Mouse (Mus musculus) embryonic facial prominence, embryonic 12.5 days (tissue): ENCODE results near the gene Nrk. TPM values are rescaled to one million over a fixed set of nuclear protein-coding genes. Genes with fewer than 3 reads are reported as not detected.

Experiments used
- ATAC-seq: fragments of 200-750 bp; cut with Nextera tagmentation; 2 replicates; pipeline ENCODE4 v1.8.0; 2017; ENCODE audit not compliant: insufficient number of reproducible peaks, insufficient read depth, low FRiP score, low TSS enrichment
- H3K27ac ChIP-seq: fragments of 300-500 bp; sonication (generic); 2 replicates; pipeline ENCODE4 v1.5.1; 2016; ENCODE audit warnings: mild to moderate bottlenecking
- H3K27me3 ChIP-seq: fragments of 300-500 bp; sonication (generic); 2 replicates; pipeline ENCODE4 v1.6.1; 2016; ENCODE audit warnings: mild to moderate bottlenecking, moderate library complexity
- H3K36me3 ChIP-seq: fragments of 300-500 bp; sonication (generic); 2 replicates; pipeline ENCODE4 v1.6.1; 2016; ENCODE audit warnings: mild to moderate bottlenecking
- H3K4me1 ChIP-seq: fragments of 300-500 bp; sonication (generic); 2 replicates; pipeline ENCODE4 v1.6.1; 2016
- H3K4me2 ChIP-seq: fragments of 300-500 bp; sonication (generic); replicated peaks from 2 replicates; pipeline ENCODE4 v1.6.1; 2016; ENCODE audit warnings: mild to moderate bottlenecking, moderate library complexity
- H3K4me3 ChIP-seq: fragments of 300-500 bp; sonication (generic); 2 replicates; pipeline ENCODE4 v1.5.1; 2016; ENCODE audit warnings: mild to moderate bottlenecking
- H3K9ac ChIP-seq: fragments of 300-500 bp; sonication (generic); 2 replicates; pipeline ENCODE4 v1.6.1; 2016; ENCODE audit warnings: mild to moderate bottlenecking, moderate library complexity
- H3K9me3 ChIP-seq: fragments of 300-500 bp; sonication (generic); 2 replicates; pipeline ENCODE4 v1.6.1; 2016; ENCODE audit warnings: mild to moderate bottlenecking, moderate library complexity
- WGBS: fragments of 180-500 bp; shearing (Covaris S2); methylation state at CpG from one replicate; pipeline ENCODE4 v1.1.7; 2016; 5-methylcytosine and 5-hydroxymethylcytosine counted together
- polyA plus RNA-seq: library from polyadenylated mRNA; unstranded; fragments of >200 nt; fragmentation: Nextera tagmentation; extraction: Ambion mirVana; gene quantifications from 2 replicates; pipeline ENCODE4 v1.2.1, GENCODE M21; 2016

The Nrk gene
- polyA plus RNA-seq = 28.8 and 36.3 TPM in 2 replicates

- Histone ChIP-seq H3K9ac (peak within 1 kb of the TSS; percentile 47), H3K4me3 (peak within 1 kb of the TSS; percentile 45), H3K9me3 (no peaks in the 10 kb centered on the region), H3K27me3 (peaks cover 15% of the 10 kb centered on the region), H3K36me3 (no peaks in the 10 kb centered on the region), H3K4me1 (no peaks in the 10 kb centered on the region), H3K27ac (no peak within 1 kb of the TSS; the same call in 1 of the 2 replicates), H3K4me2 (peak within 1 kb of the TSS; percentile 58)
- ATAC-seq = peak; percentile 93
- WGBS = 16% methylated on average over 27 of the region's 55 CpGs
These were observed at the start of gene Nrk for GRCm38 (mm10) chrX:138914041-138914776. Nrk (plus strand) TSS chrX:138914430.

GRCm38 (mm10) chrX:138913366-138913765, 864 bp upstream of the Nrk start:
- Histone ChIP-seq H3K4me1 (no peaks in the 10 kb centered on the region), H3K9me3 (no peaks in the 10 kb centered on the region), H3K27me3 (peaks cover 15% of the 10 kb centered on the region), H3K4me2 (peak overlapping the region; percentile 58), H3K27ac (no peak overlapping the region), H3K9ac (no peak overlapping the region; the same call in 1 of the 2 replicates), H3K36me3 (no peaks in the 10 kb centered on the region), H3K4me3 (peak overlapping the region; percentile 45)
- no peak for ATAC-seq
- 16% methylated on average over 8 of the region's 8 CpGs for WGBS

GRCm38 (mm10) chrX:138914777-138915114, 516 bp downstream of the Nrk start:
- H3K9ac ChIP-seq = peak overlapping the region; percentile 47
- 42% methylated on average over 12 of the region's 12 CpGs for WGBS
- H3K4me1 ChIP-seq = no peaks in the 10 kb centered on the region
- H3K9me3 ChIP-seq = no peaks in the 10 kb centered on the region
- H3K4me2 ChIP-seq = peak overlapping the region; percentile 58
- H3K27me3 ChIP-seq = peaks cover 15% of the 10 kb centered on the region
- H3K36me3 ChIP-seq = no peaks in the 10 kb centered on the region
- ATAC-seq = no peak
- H3K27ac ChIP-seq = no peak overlapping the region; the same call in 1 of the 2 replicates
- peak overlapping the region; percentile 45 for H3K4me3 ChIP-seq

GRCm38 (mm10) chrX:138919030-138919429, 4.8 kb downstream of the Nrk start:
- H3K27ac ChIP-seq = no peak overlapping the region
- peaks cover 6% of the 10 kb centered on the region for H3K27me3 ChIP-seq
- no peak overlapping the region for H3K4me2 ChIP-seq
- H3K9ac ChIP-seq = no peak overlapping the region
- H3K36me3 ChIP-seq = no peaks in the 10 kb centered on the region
- no peak for ATAC-seq
- 60% methylated on average over 7 of the region's 7 CpGs for WGBS
- no peaks in the 10 kb centered on the region for H3K4me1 ChIP-seq
- no peaks in the 10 kb centered on the region for H3K9me3 ChIP-seq
- H3K4me3 ChIP-seq = no peak overlapping the region

GRCm38 (mm10) chrX:138943905-138944304, 29.7 kb downstream of the Nrk start:
- Histone ChIP-seq H3K4me1 (no peaks in the 10 kb centered on the region), H3K4me2 (no peak overlapping the region), H3K9ac (no peak overlapping the region), H3K4me3 (no peak overlapping the region), H3K36me3 (no peaks in the 10 kb centered on the region), H3K27me3 (no peaks in the 10 kb centered on the region), H3K9me3 (no peaks in the 10 kb centered on the region), H3K27ac (no peak overlapping the region)
- ATAC-seq = no peak
- 67% methylated on average over 6 of the region's 6 CpGs for WGBS

GRCm38 (mm10) chrX:138960713-138961112, 46.5 kb downstream of the Nrk start:
- 42% methylated on average over 3 of the region's 3 CpGs for WGBS
- H3K36me3 ChIP-seq = no peaks in the 10 kb centered on the region
- H3K9me3 ChIP-seq = no peaks in the 10 kb centered on the region
- no peak overlapping the region for H3K4me2 ChIP-seq
- H3K27me3 ChIP-seq = no peaks in the 10 kb centered on the region
- H3K4me3 ChIP-seq = no peak overlapping the region
- no peaks in the 10 kb centered on the region for H3K4me1 ChIP-seq
- no peak overlapping the region for H3K27ac ChIP-seq
- ATAC-seq = no peak
- no peak overlapping the region for H3K9ac ChIP-seq

- Histone ChIP-seq H3K27me3 (no peaks in the 10 kb centered on the region), H3K9me3 (no peaks in the 10 kb centered on the region), H3K4me1 (no peaks in the 10 kb centered on the region), H3K4me2 (no peak overlapping the region), H3K36me3 (no peaks in the 10 kb centered on the region), H3K27ac (no peak overlapping the region), H3K9ac (no peak overlapping the region), H3K4me3 (no peak overlapping the region)
- WGBS = 69% methylated on average over 3 of the region's 3 CpGs
- ATAC-seq = no peak
These were observed 64.3 kb downstream of the Nrk start for GRCm38 (mm10) chrX:138978501-138978900.

- H3K27me3 ChIP-seq = no peaks in the 10 kb centered on the region
- H3K27ac ChIP-seq = no peak overlapping the region
- no peaks in the 10 kb centered on the region for H3K36me3 ChIP-seq
- no peak for ATAC-seq
- no peak overlapping the region for H3K9ac ChIP-seq
- H3K9me3 ChIP-seq = no peaks in the 10 kb centered on the region
- H3K4me2 ChIP-seq = no peak overlapping the region
- no peak overlapping the region for H3K4me3 ChIP-seq
- no peaks in the 10 kb centered on the region for H3K4me1 ChIP-seq
- WGBS = 82% methylated on average over 2 of the region's 2 CpGs
These were observed 65.0 kb downstream of the Nrk start for GRCm38 (mm10) chrX:138979249-138979648.

- Histone ChIP-seq H3K36me3 (no peaks in the 10 kb centered on the region), H3K27ac (no peak overlapping the region), H3K4me2 (no peak overlapping the region), H3K4me1 (no peaks in the 10 kb centered on the region), H3K9ac (no peak overlapping the region), H3K9me3 (no peaks in the 10 kb centered on the region), H3K27me3 (no peaks in the 10 kb centered on the region), H3K4me3 (no peak overlapping the region)
- 74% methylated on average over 3 of the region's 3 CpGs for WGBS
- ATAC-seq = no peak
These were observed 100.3 kb downstream of the Nrk start for GRCm38 (mm10) chrX:139014524-139014923.

- no peak for ATAC-seq
- no peaks in the 10 kb centered on the region for H3K27me3 ChIP-seq
- H3K4me3 ChIP-seq = no peak overlapping the region
- H3K9me3 ChIP-seq = no peaks in the 10 kb centered on the region
- no peak overlapping the region for H3K9ac ChIP-seq
- WGBS = 64% methylated on average over 1 of the region's 1 CpGs
- H3K4me2 ChIP-seq = no peak overlapping the region
- no peaks in the 10 kb centered on the region for H3K36me3 ChIP-seq
- no peaks in the 10 kb centered on the region for H3K4me1 ChIP-seq
- H3K27ac ChIP-seq = no peak overlapping the region
These were observed 102.3 kb downstream of the Nrk start for GRCm38 (mm10) chrX:139016540-139016939.

- Histone ChIP-seq H3K9ac (no peak overlapping the region), H3K4me3 (no peak overlapping the region), H3K4me2 (no peak overlapping the region), H3K9me3 (no peaks in the 10 kb centered on the region), H3K36me3 (no peaks in the 10 kb centered on the region), H3K4me1 (no peaks in the 10 kb centered on the region), H3K27ac (no peak overlapping the region), H3K27me3 (no peaks in the 10 kb centered on the region)
- 55% methylated on average over 3 of the region's 3 CpGs for WGBS
- ATAC-seq = no peak
These were observed 112.4 kb downstream of the Nrk start for GRCm38 (mm10) chrX:139026532-139027097.

GRCm38 (mm10) chrX:139027296-139027695, 113.1 kb downstream of the Nrk start:
- Histone ChIP-seq H3K27me3 (no peaks in the 10 kb centered on the region), H3K4me1 (no peaks in the 10 kb centered on the region), H3K9me3 (no peaks in the 10 kb centered on the region), H3K9ac (no peak overlapping the region), H3K27ac (no peak overlapping the region), H3K36me3 (no peaks in the 10 kb centered on the region), H3K4me3 (no peak overlapping the region), H3K4me2 (no peak overlapping the region)
- 50% methylated on average over 5 of the region's 5 CpGs for WGBS
- no peak for ATAC-seq
